Mouse (Mus musculus) liver, adult 2 months (tissue): ENCODE results near the gene Ncapg2. TPM values are rescaled to one million over a fixed set of nuclear protein-coding genes. Genes with fewer than 3 reads are reported as not detected.

Source experiments
- DNase-seq: peaks from one replicate; pipeline ENCODE4 v3.0.0-alpha.2; 2011; ENCODE audit warnings: low read depth, low spot score; ENCODE audit errors: extremely low read depth
- H3K27ac ChIP-seq: fragments of 200-500 bp; replicated peaks from 2 replicates; pipeline ENCODE4 v1.5.1; 2012; ENCODE audit warnings: low read depth, mild to moderate bottlenecking, control low read depth, inconsistent platforms, low read length; ENCODE audit not compliant: insufficient read depth
- H3K27me3 ChIP-seq: fragments of 200-500 bp; 2 replicates; pipeline ENCODE4 v1.6.1; 2012; ENCODE audit warnings: mild to moderate bottlenecking, moderate library complexity, low read length, inconsistent platforms; ENCODE audit not compliant: control insufficient read depth, insufficient read depth
- H3K36me3 ChIP-seq: fragments of 200-500 bp; 2 replicates; pipeline ENCODE4 v1.6.1; 2012; ENCODE audit warnings: low read length, inconsistent platforms; ENCODE audit not compliant: control insufficient read depth, insufficient read depth
- H3K4me1 ChIP-seq: fragments of 200-500 bp; 2 replicates; pipeline ENCODE4 v1.6.1; 2011; ENCODE audit warnings: low read length; ENCODE audit not compliant: control insufficient read depth, insufficient read depth
- H3K4me3 ChIP-seq: fragments of 200-500 bp; 2 replicates; pipeline ENCODE4 v1.5.1; 2011; ENCODE audit warnings: low read depth, mild to moderate bottlenecking, control low read depth, low read length, moderate library complexity; ENCODE audit not compliant: insufficient read depth
- H3K79me2 ChIP-seq: fragments of 200-500 bp; 2 replicates; pipeline ENCODE4 v1.6.1; 2012; ENCODE audit warnings: inconsistent platforms, mild to moderate bottlenecking, low read length, moderate library complexity; ENCODE audit not compliant: control insufficient read depth, insufficient read depth
- H3K9ac ChIP-seq: fragments of 200-500 bp; 2 replicates; pipeline ENCODE4 v1.6.1; 2012; ENCODE audit warnings: low read depth, mild to moderate bottlenecking, control low read depth, inconsistent platforms, low read length
- CTCF ChIP-seq: fragments of 200-500 bp; IDR thresholded peaks from 2 replicates; pipeline ENCODE4 v1.5.1; 2011; ENCODE audit warnings: low read depth, low read length, control low read depth
- POLR2A ChIP-seq: fragments of 200-500 bp; IDR thresholded peaks from 2 replicates; pipeline ENCODE4 v1.6.1; 2011; ENCODE audit warnings: low read length, control low read depth; ENCODE audit not compliant: insufficient read depth; ENCODE audit errors: extremely low read depth
- WGBS: fragments of 180-500 bp; shearing (Covaris S2); methylation state at CpG from one replicate; pipeline ENCODE4 v1.1.7; 2018; 5-methylcytosine and 5-hydroxymethylcytosine counted together
- polyA plus RNA-seq: library from polyadenylated mRNA; depleted of rRNA; stranded (reverse); fragments of >200 nt; gene quantifications from 2 replicates; pipeline ENCODE4 v1.2.3, GENCODE M21; 2012
- total RNA-seq: library from RNA; depleted of rRNA; stranded (reverse); fragments of >200 nt; gene quantifications from 2 replicates; pipeline ENCODE4 v1.2.3, GENCODE M21; 2014

The Ncapg2 gene
- total and polyA plus RNA-seq, 2 experiments, result 0.21 to 2.1 TPM

- TF ChIP-seq POLR2A (no peak), CTCF (no peak)
- DNase-seq, result no peak
- no peaks in the 10 kb centered on the region for H3K4me1 ChIP-seq
- H3K4me3 ChIP-seq, result no peak overlapping the region
- no peak overlapping the region for H3K27ac ChIP-seq
- H3K27me3 ChIP-seq, result no peaks in the 10 kb centered on the region
- peaks cover 2% of the 10 kb centered on the region; the same call in 1 of the 2 replicates for H3K36me3 ChIP-seq
- no peak overlapping the region for H3K9ac ChIP-seq
- no peaks in the 10 kb centered on the region for H3K79me2 ChIP-seq
Observed at GRCm38 (mm10) chr12:116383995-116384394, 21.2 kb upstream of the Ncapg2 start.

- Histone ChIP-seq H3K27ac (no peak overlapping the region), H3K9ac (no peak overlapping the region), H3K27me3 (no peaks in the 10 kb centered on the region), H3K4me3 (no peak overlapping the region), H3K4me1 (no peaks in the 10 kb centered on the region), H3K79me2 (no peaks in the 10 kb centered on the region), H3K36me3 (no peaks in the 10 kb centered on the region)
- DNase-seq, result peak; percentile 25
- no peak for TF ChIP-seq CTCF
- TF ChIP-seq POLR2A, result no peak
- 83% methylated on average over 1 of the region's 1 CpGs for WGBS
Observed at GRCm38 (mm10) chr12:116386802-116387201, 18.4 kb upstream of the Ncapg2 start.

- Histone ChIP-seq H3K79me2 (no peaks in the 10 kb centered on the region), H3K27me3 (no peaks in the 10 kb centered on the region), H3K9ac (no peak overlapping the region), H3K27ac (no peak overlapping the region), H3K36me3 (no peaks in the 10 kb centered on the region), H3K4me1 (no peaks in the 10 kb centered on the region), H3K4me3 (no peak overlapping the region)
- DNase-seq, result no peak
- no peak for TF ChIP-seq POLR2A
- no peak for TF ChIP-seq CTCF
- WGBS, result 43% methylated on average over 1 of the region's 1 CpGs
Observed at GRCm38 (mm10) chr12:116389868-116390267, 15.3 kb upstream of the Ncapg2 start.

GRCm38 (mm10) chr12:116394327-116394726, 10.9 kb upstream of the Ncapg2 start:
- DNase-seq, result no peak
- 84% methylated on average over 2 of the region's 2 CpGs for WGBS
- Histone ChIP-seq H3K36me3 (no peaks in the 10 kb centered on the region), H3K4me3 (no peak overlapping the region), H3K27me3 (no peaks in the 10 kb centered on the region), H3K4me1 (no peaks in the 10 kb centered on the region), H3K27ac (no peak overlapping the region), H3K79me2 (no peaks in the 10 kb centered on the region), H3K9ac (no peak overlapping the region)
- TF ChIP-seq POLR2A (no peak), CTCF (no peak)

GRCm38 (mm10) chr12:116395312-116395711, 9.9 kb upstream of the Ncapg2 start:
- Histone ChIP-seq H3K79me2 (no peaks in the 10 kb centered on the region), H3K27ac (no peak overlapping the region), H3K4me3 (no peak overlapping the region), H3K4me1 (no peaks in the 10 kb centered on the region), H3K27me3 (no peaks in the 10 kb centered on the region), H3K36me3 (no peaks in the 10 kb centered on the region), H3K9ac (no peak overlapping the region)
- WGBS, result 98% methylated on average over 2 of the region's 2 CpGs
- TF ChIP-seq CTCF (no peak), POLR2A (no peak)
- DNase-seq, result no peak

GRCm38 (mm10) chr12:116396072-116396695, 9.0 kb upstream of the Ncapg2 start:
- DNase-seq, result no peak

More at GRCm38 (mm10) chr12:116396072-116396695, 9.0 kb upstream of the Ncapg2 start:
- H3K27ac ChIP-seq, result no peak overlapping the region
- no peaks in the 10 kb centered on the region for H3K79me2 ChIP-seq
- H3K9ac ChIP-seq, result no peak overlapping the region
- TF ChIP-seq CTCF (no peak), POLR2A (no peak)
- no peak overlapping the region for H3K4me3 ChIP-seq
- no peaks in the 10 kb centered on the region for H3K4me1 ChIP-seq
- 83% methylated on average over 2 of the region's 2 CpGs for WGBS
- H3K27me3 ChIP-seq, result no peaks in the 10 kb centered on the region
- no peaks in the 10 kb centered on the region for H3K36me3 ChIP-seq
